Mouse (Mus musculus): Measurements from ENCODE around the gene Irs4. TPM values are rescaled to one million over a fixed set of nuclear protein-coding genes. Genes with fewer than 3 reads are reported as not detected.

The Irs4 gene
- 0.04 and 0.07 TPM in 2 replicates for polyA plus RNA-seq (2015; fragmentation: Nextera tagmentation; extraction: Ambion mirVana)

DNA sequence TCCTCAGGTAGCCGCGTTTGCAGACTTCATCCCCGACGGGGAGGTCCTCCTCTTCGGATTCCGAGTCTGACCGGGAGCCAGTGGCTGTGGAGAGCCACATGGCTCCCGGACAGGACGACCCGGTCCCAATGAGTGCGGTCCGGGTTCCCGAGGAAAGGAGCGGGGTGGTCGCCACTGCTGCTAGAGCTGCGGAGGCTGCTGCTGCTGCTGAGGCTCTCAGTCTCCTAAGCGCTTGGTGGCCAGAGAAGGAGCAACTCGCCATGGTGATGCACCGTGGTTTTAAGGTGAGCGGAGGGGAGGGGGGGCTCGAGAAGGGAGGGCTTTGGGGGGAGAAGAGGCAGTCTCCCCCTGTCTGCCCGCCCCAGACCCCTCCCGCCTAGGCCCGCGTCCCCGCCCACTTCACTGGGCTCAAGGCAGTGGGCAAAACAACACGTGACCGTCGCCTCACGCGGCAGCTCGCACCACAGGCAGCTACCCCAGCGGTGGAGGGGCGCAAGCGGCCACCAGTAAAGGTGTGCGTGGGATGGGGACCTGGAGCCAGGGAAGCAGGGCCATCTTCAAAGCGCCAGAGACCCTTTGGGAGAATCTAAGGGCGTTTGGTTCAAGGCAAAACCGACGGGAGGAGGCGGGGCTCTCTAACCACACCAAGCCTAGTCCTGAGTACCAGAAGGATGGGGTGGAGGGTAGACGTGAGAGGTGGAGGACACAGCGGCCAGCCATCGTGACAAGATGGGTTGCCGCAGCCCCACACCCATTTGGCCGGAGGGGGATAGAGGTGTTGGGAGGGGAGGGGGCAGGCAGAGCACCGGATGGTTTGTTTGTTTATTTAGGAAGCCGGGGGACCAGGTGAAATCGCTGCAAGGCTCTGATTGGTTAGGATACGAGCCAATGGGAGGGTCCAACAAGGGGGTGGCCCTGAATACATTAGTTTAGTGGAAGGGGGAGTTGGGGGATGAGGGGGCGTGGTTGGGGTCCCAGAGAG, at the start of gene Irs4:
Gene Irs4 (minus strand): TSS at position 327 of the 982 bp plus-strand sequence.
- Histone ChIP-seq H3K4me2 (peak within 1 kb of the TSS; percentile 69), H3K27me3 (peaks cover 72% of the 10 kb centered on the region), H3K4me1 (peaks cover 13% of the 10 kb centered on the region), H3K4me3 (peak within 1 kb of the TSS; percentile 38), H3K27ac (no peak within 1 kb of the TSS), H3K9me3 (no peaks in the 10 kb centered on the region), H3K36me3 (no peaks in the 10 kb centered on the region), H3K9ac (no peak within 1 kb of the TSS)
- WGBS = 26% methylated on average over 51 of the region's 51 CpGs
- 0 out of 2 replicates have a peak, but pooled peaks have one; percentile 30 for ATAC-seq (ENCODE audit: insufficient number of reproducible peaks, low FRiP score, low TSS enrichment, low read depth)

DNA sequence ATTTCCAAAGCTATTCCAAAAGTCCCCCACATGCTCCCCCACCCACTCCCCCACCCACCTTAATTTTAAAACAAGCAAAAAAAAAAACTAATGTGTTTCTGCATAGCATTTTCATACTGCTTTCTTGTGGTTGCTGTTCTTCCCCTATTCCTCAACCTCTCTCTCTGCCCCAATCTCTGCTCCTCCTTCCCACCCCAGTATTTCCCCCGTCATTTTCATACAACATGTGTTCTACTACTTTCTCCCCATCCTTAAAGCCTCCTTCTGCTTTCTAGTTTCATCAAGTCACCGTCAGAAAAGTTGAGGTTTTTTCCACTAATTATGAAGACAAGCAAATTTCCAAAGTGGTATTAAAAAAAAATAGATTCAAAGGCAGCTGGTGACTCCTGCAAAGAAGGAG, 25.3 kb upstream of the Irs4 start:
- H3K4me1 ChIP-seq = no peaks in the 10 kb centered on the region
- no peaks in the 10 kb centered on the region for H3K36me3 ChIP-seq
- H3K27ac ChIP-seq = no peak overlapping the region
- H3K4me2 ChIP-seq = no peak overlapping the region
- H3K27me3 ChIP-seq = no peaks in the 10 kb centered on the region
- no peaks in the 10 kb centered on the region for H3K9me3 ChIP-seq
- H3K9ac ChIP-seq = no peak overlapping the region
- no peak overlapping the region for H3K4me3 ChIP-seq
- WGBS = 56% methylated on average over 2 of the region's 2 CpGs
- ATAC-seq (ENCODE audit: insufficient number of reproducible peaks, low FRiP score, low TSS enrichment, low read depth) = no peak

DNA sequence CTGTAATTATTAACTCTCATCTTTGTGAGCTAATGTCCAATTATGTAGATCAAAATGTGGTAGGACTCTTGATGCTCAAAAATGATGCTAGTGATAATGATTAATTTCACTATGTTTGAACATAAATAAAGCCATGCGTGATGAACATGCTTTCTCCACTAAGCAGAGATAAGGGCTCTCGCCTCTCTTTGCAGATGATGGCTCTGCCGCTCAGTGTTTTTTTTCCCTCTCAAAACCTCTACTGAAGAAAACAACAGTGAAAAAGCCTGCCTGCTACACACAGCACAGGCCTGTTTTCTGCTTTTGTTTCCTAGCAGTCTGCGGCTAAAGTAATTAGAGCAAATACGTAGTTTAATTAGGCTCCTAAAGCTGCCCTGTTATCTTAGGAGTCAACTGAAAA, 4.5 kb upstream of the Irs4 start:
- Histone ChIP-seq H3K4me2 (no peak overlapping the region), H3K27ac (no peak overlapping the region), H3K4me3 (no peak overlapping the region), H3K4me1 (peaks cover 5% of the 10 kb centered on the region), H3K36me3 (no peaks in the 10 kb centered on the region), H3K9me3 (no peaks in the 10 kb centered on the region), H3K9ac (no peak overlapping the region), H3K27me3 (peaks cover 31% of the 10 kb centered on the region)
- no peak for ATAC-seq (ENCODE audit: insufficient number of reproducible peaks, low FRiP score, low TSS enrichment, low read depth)
- WGBS = 67% methylated on average over 5 of the region's 5 CpGs

DNA sequence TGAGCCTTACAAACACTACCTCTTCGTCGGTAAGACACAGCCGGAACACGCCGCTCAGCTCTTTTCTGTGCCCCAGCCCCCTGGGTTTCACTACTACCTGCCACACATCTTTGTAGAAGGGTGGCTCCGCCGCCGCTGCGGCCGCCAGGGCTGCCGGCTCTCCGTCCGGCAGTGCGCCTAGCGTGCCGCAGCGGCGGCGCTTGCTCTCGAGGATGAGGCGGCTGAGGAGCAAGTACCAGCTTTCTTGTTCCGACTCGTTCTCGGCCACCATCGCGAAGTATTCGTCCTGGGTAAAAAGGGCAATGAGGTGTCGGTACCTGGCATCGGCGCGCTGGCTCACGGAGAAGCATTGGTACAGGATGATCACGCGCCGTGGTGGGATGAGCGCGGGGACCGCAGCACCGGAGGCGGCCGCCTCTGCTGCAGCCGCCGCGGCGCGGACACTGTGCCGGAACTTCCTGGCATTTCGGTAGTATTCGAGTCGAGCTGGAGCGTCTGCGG, 622 bp downstream of the Irs4 start:
- Histone ChIP-seq H3K27ac (no peak overlapping the region), H3K4me2 (peak overlapping the region; percentile 69), H3K9me3 (no peaks in the 10 kb centered on the region), H3K36me3 (no peaks in the 10 kb centered on the region), H3K4me1 (peaks cover 13% of the 10 kb centered on the region), H3K9ac (no peak overlapping the region), H3K4me3 (peak overlapping the region; percentile 38), H3K27me3 (peaks cover 76% of the 10 kb centered on the region)
- no peak for ATAC-seq (ENCODE audit: insufficient number of reproducible peaks, low FRiP score, low TSS enrichment, low read depth)
- 26% methylated on average over 52 of the region's 52 CpGs for WGBS

DNA sequence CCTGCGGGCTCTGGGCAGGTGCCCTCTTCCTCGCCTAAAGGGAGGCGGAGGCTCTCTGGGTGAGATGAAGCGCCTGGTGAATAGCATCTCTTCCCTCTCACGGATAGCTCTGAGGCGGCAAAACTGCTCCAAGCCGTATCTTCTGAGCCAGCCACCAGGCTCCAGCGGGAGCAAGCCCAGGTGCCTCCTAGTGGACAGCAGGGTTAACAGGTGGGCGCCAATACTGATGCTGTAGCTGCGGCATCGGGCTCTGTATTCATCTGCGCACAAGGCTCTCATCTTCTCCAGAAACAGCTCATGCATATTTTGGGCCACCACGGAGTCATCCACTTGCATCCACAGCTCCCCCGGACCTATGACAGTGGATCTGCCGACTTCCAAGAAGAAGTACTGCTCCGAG, 1.1 kb downstream of the Irs4 start:
- Histone ChIP-seq H3K9ac (no peak overlapping the region), H3K4me3 (peak overlapping the region; percentile 38), H3K4me1 (peaks cover 13% of the 10 kb centered on the region), H3K27ac (no peak overlapping the region), H3K9me3 (no peaks in the 10 kb centered on the region), H3K4me2 (peak overlapping the region; percentile 69), H3K27me3 (peaks cover 76% of the 10 kb centered on the region), H3K36me3 (no peaks in the 10 kb centered on the region)
- no peak for ATAC-seq (ENCODE audit: insufficient number of reproducible peaks, low FRiP score, low TSS enrichment, low read depth)
- 27% methylated on average over 16 of the region's 16 CpGs for WGBS

DNA sequence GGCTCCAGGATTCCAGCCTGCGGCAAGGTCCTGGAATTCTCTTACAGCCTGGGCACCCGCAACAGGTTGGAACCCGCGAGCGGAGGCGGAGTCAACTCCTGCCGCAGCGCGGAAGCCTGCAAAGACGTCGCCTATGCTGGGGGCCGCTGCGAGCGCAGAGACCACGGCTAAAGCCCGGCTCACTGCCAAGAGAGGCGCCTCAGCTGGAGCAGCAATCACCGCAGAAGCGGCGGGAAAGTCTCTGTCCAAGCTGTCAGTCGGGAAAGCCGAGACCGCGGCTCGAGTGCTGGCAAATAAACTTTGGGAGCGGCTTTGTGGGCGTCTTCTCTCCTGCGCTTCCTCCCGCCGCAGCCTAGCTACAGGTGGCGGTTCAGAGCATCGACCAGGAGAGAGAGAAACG, 3.3 kb downstream of the Irs4 start:
- H3K9me3 ChIP-seq = no peaks in the 10 kb centered on the region
- 13% methylated on average over 32 of the region's 33 CpGs for WGBS
- no peak overlapping the region for H3K9ac ChIP-seq
- no peaks in the 10 kb centered on the region for H3K36me3 ChIP-seq
- peak overlapping the region; percentile 37 for H3K4me3 ChIP-seq
- peak overlapping the region; percentile 50 for H3K4me2 ChIP-seq
- peaks cover 13% of the 10 kb centered on the region for H3K4me1 ChIP-seq
- no peak for ATAC-seq (ENCODE audit: insufficient number of reproducible peaks, low FRiP score, low TSS enrichment, low read depth)
- no peak overlapping the region for H3K27ac ChIP-seq
- H3K27me3 ChIP-seq = peaks cover 68% of the 10 kb centered on the region

Other genes starting within 250 kb of the Irs4 start
- gene Col4a5, start 249.9 kb downstream of the Irs4 start, polyA plus RNA-seq (2015; fragmentation: Nextera tagmentation; extraction: Ambion mirVana) = 12.0 and 14.8 TPM in 2 replicates
- not detected in 2 replicates for gene Gm15294, start 150.0 kb upstream of the Irs4 start, polyA plus RNA-seq (2015; fragmentation: Nextera tagmentation; extraction: Ambion mirVana)